Mouse (Mus musculus) neural tube, embryonic 14.5 days (tissue): ENCODE data around the gene Psme3. TPM values are rescaled to one million over a fixed set of nuclear protein-coding genes. Genes with fewer than 3 reads are reported as not detected.

Experiments
- ATAC-seq: fragments of 200-750 bp; cut with Nextera tagmentation; 2 replicates; pipeline ENCODE4 v1.8.0; 2017; ENCODE audit warnings: low read depth, mild to moderate bottlenecking, moderate TSS enrichment, moderate library complexity
- H3K27ac ChIP-seq: fragments of 300-500 bp; sonication (generic); 2 replicates; pipeline ENCODE4 v1.5.1; 2014; ENCODE audit warnings: low read depth, mild to moderate bottlenecking, control low read depth, low read length, moderate library complexity, mixed read lengths
- H3K27me3 ChIP-seq: fragments of 300-500 bp; sonication (generic); 2 replicates; pipeline ENCODE4 v1.6.1; 2014; ENCODE audit warnings: low read length; ENCODE audit not compliant: control insufficient read depth, insufficient read depth
- H3K36me3 ChIP-seq: fragments of 300-500 bp; sonication (generic); 2 replicates; pipeline ENCODE4 v1.6.1; 2014; ENCODE audit warnings: low read length, mixed read lengths; ENCODE audit not compliant: control insufficient read depth, insufficient read depth
- H3K4me1 ChIP-seq: fragments of 300-500 bp; sonication (generic); 2 replicates; pipeline ENCODE4 v1.6.1; 2014; ENCODE audit warnings: low read length; ENCODE audit not compliant: control insufficient read depth, insufficient read depth
- H3K4me2 ChIP-seq: fragments of 300-500 bp; sonication (generic); 2 replicates; pipeline ENCODE4 v1.6.1; 2014; ENCODE audit warnings: mild to moderate bottlenecking, low read depth, low read length, control low read depth
- H3K4me3 ChIP-seq: fragments of 300-500 bp; sonication (generic); 2 replicates; pipeline ENCODE4 v1.5.1; 2014; ENCODE audit warnings: low read depth, low read length, control low read depth, mixed read lengths
- H3K9ac ChIP-seq: fragments of 300-500 bp; sonication (generic); replicated peaks from 2 replicates; pipeline ENCODE4 v1.6.1; 2014; ENCODE audit warnings: low read depth, mild to moderate bottlenecking, control low read depth, low read length, mixed read lengths
- H3K9me3 ChIP-seq: fragments of 300-500 bp; sonication (generic); 2 replicates; pipeline ENCODE4 v1.6.1; 2016; ENCODE audit warnings: low read length; ENCODE audit not compliant: control insufficient read depth
- WGBS: fragments of 180-500 bp; shearing (Covaris S2); extraction: QIAGEN DNeasy Blood & Tissue Kit; methylation state at CpG from one replicate; pipeline ENCODE4 v1.1.7; 2014; 5-methylcytosine and 5-hydroxymethylcytosine counted together
- polyA plus RNA-seq: library from polyadenylated mRNA; unstranded; fragments of >200 nt; fragmentation: Nextera tagmentation; extraction: Ambion mirVana; gene quantifications from 2 replicates; pipeline ENCODE4 v1.2.1, GENCODE M21; 2014

The Psme3 gene
- polyA plus RNA-seq, 1 experiment from 2014 or later: 73.3 TPM

- Histone ChIP-seq H3K4me3 (no peak overlapping the region), H3K4me1 (peaks cover 4% of the 10 kb centered on the region; the same call in 1 of the 2 replicates), H3K27me3 (no peaks in the 10 kb centered on the region), H3K4me2 (no peak overlapping the region), H3K9ac (no peak overlapping the region), H3K36me3 (no peaks in the 10 kb centered on the region), H3K27ac (no peak overlapping the region), H3K9me3 (no peaks in the 10 kb centered on the region)
- no peak for ATAC-seq
- WGBS: 86% methylated on average over 9 of the region's 9 CpGs
Observed at GRCm38 (mm10) chr11:101335685-101336084, 19.7 kb downstream of the Psme3 start.

GRCm38 (mm10) chr11:101338123-101338760, 22.2 kb downstream of the Psme3 start:
- Histone ChIP-seq H3K36me3 (no peaks in the 10 kb centered on the region), H3K4me1 (peaks cover 4% of the 10 kb centered on the region; the same call in 1 of the 2 replicates), H3K9me3 (no peaks in the 10 kb centered on the region), H3K9ac (peak overlapping the region; percentile 8; the same call in 1 of the 2 replicates), H3K4me2 (peak overlapping the region; percentile 47), H3K4me3 (peak overlapping the region; percentile 20), H3K27me3 (no peaks in the 10 kb centered on the region), H3K27ac (peak overlapping the region; percentile 16; the same call in 1 of the 2 replicates)
- ATAC-seq: peak; percentile 81
- WGBS: 3% methylated on average over 9 of the region's 9 CpGs

- H3K4me1 ChIP-seq: no peaks in the 10 kb centered on the region
- ATAC-seq: no peak
- H3K9me3 ChIP-seq: no peaks in the 10 kb centered on the region
- H3K4me2 ChIP-seq: no peak overlapping the region
- no peak overlapping the region for H3K4me3 ChIP-seq
- no peaks in the 10 kb centered on the region for H3K27me3 ChIP-seq
- no peak overlapping the region for H3K9ac ChIP-seq
- H3K27ac ChIP-seq: no peak overlapping the region
- 76% methylated on average over 10 of the region's 10 CpGs for WGBS
- no peaks in the 10 kb centered on the region for H3K36me3 ChIP-seq
Observed at GRCm38 (mm10) chr11:101347083-101347775, 31.2 kb downstream of the Psme3 start.

- no peak overlapping the region for H3K4me3 ChIP-seq
- H3K9me3 ChIP-seq: no peaks in the 10 kb centered on the region
- no peak overlapping the region for H3K4me2 ChIP-seq
- no peak overlapping the region for H3K9ac ChIP-seq
- H3K27ac ChIP-seq: no peak overlapping the region
- no peaks in the 10 kb centered on the region for H3K4me1 ChIP-seq
- ATAC-seq: no peak
- H3K27me3 ChIP-seq: no peaks in the 10 kb centered on the region
- 73% methylated on average over 7 of the region's 7 CpGs for WGBS
- no peaks in the 10 kb centered on the region for H3K36me3 ChIP-seq
Observed at GRCm38 (mm10) chr11:101348774-101349173, 32.8 kb downstream of the Psme3 start.

- H3K4me1 ChIP-seq: no peaks in the 10 kb centered on the region
- no peak overlapping the region for H3K4me2 ChIP-seq
- no peak for ATAC-seq
- no peaks in the 10 kb centered on the region for H3K27me3 ChIP-seq
- H3K27ac ChIP-seq: no peak overlapping the region
- WGBS: 89% methylated on average over 3 of the region's 3 CpGs
- no peak overlapping the region for H3K4me3 ChIP-seq
- H3K9ac ChIP-seq: no peak overlapping the region
- H3K36me3 ChIP-seq: no peaks in the 10 kb centered on the region
- no peaks in the 10 kb centered on the region for H3K9me3 ChIP-seq
Observed at GRCm38 (mm10) chr11:101349216-101349615, 33.2 kb downstream of the Psme3 start.

GRCm38 (mm10) chr11:101351100-101351720, 35.2 kb downstream of the Psme3 start:
- no peak overlapping the region for H3K4me2 ChIP-seq
- WGBS: 74% methylated on average over 11 of the region's 11 CpGs
- no peak overlapping the region for H3K9ac ChIP-seq
- H3K4me3 ChIP-seq: no peak overlapping the region
- H3K4me1 ChIP-seq: no peaks in the 10 kb centered on the region
- no peaks in the 10 kb centered on the region for H3K36me3 ChIP-seq
- no peaks in the 10 kb centered on the region for H3K9me3 ChIP-seq
- H3K27ac ChIP-seq: no peak overlapping the region
- H3K27me3 ChIP-seq: no peaks in the 10 kb centered on the region
- ATAC-seq: no peak

- Histone ChIP-seq H3K4me3 (no peak overlapping the region), H3K9ac (no peak overlapping the region), H3K27ac (no peak overlapping the region), H3K36me3 (no peaks in the 10 kb centered on the region), H3K4me1 (no peaks in the 10 kb centered on the region), H3K27me3 (no peaks in the 10 kb centered on the region), H3K9me3 (no peaks in the 10 kb centered on the region), H3K4me2 (no peak overlapping the region)
- ATAC-seq: no peak
- 83% methylated on average over 3 of the region's 3 CpGs for WGBS
Observed at GRCm38 (mm10) chr11:101351721-101352111, 35.7 kb downstream of the Psme3 start.

GRCm38 (mm10) chr11:101353436-101353835, 37.4 kb downstream of the Psme3 start:
- Histone ChIP-seq H3K9me3 (no peaks in the 10 kb centered on the region), H3K4me2 (no peak overlapping the region), H3K4me3 (no peak overlapping the region), H3K9ac (no peak overlapping the region), H3K36me3 (no peaks in the 10 kb centered on the region), H3K4me1 (no peaks in the 10 kb centered on the region), H3K27ac (no peak overlapping the region), H3K27me3 (no peaks in the 10 kb centered on the region)
- ATAC-seq: no peak
- 89% methylated on average over 12 of the region's 12 CpGs for WGBS

- 81% methylated on average over 5 of the region's 5 CpGs for WGBS
Observed at GRCm38 (mm10) chr11:101354438-101355010, 38.5 kb downstream of the Psme3 start.

More at GRCm38 (mm10) chr11:101354438-101355010, 38.5 kb downstream of the Psme3 start:
- Histone ChIP-seq H3K27ac (no peak overlapping the region), H3K4me2 (no peak overlapping the region), H3K4me1 (no peaks in the 10 kb centered on the region), H3K9ac (no peak overlapping the region), H3K4me3 (no peak overlapping the region), H3K27me3 (no peaks in the 10 kb centered on the region), H3K9me3 (no peaks in the 10 kb centered on the region), H3K36me3 (no peaks in the 10 kb centered on the region)
- no peak for ATAC-seq
